Mouse (Mus musculus) MEL-GATA-1-ER (cell line): ENCODE data around the gene Gda.
A peak's percentile ranks its signal among the peaks of the same experiment; 100 is the strongest.

Experiments used
- DNase-seq: peaks from one replicate; pipeline ENCODE4 v3.0.0-alpha.2; 2012; ENCODE audit warnings: low read depth; ENCODE audit errors: extremely low read depth

Gda gene

DNA sequence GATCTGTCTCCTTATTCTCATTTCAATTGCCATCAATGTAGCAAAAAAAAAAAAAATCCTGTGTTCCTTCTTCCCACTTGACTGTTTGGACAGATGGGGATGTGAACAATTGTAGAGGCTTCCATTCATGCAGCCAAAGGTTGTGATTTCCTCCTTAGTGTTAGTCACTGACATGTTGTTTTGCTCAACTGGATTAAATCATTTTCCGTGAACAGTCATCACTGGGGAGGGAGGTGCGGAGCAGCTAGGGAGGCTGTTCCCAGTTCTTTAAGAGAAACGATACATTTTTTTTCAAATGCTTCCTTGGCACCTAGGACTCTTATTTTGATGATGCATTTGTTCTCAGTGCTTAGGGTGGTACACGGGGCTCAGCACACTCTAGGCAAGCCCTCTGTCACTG is 15.8 kb downstream of the Gda start:
- no peak for DNase-seq

DNA sequence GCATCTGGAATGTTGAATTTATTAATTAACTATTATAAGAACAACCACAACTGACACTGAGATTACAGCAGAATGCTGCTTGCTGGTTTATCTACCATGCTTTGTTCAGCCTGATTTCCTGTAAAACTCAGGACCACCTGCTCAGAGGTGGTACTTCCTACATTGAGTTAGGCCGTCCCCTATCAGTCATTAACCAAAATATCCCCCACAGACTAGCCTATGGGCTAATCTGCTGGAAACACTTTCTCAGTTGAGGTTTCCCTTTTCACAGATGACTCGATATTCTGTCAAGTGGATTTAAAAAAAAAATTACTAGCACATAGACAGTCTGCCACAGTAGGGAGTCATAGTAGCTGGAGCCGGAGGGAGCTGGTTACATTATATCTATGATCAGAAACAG is 31.5 kb downstream of the Gda start:
- peak; percentile 80 for DNase-seq

DNA sequence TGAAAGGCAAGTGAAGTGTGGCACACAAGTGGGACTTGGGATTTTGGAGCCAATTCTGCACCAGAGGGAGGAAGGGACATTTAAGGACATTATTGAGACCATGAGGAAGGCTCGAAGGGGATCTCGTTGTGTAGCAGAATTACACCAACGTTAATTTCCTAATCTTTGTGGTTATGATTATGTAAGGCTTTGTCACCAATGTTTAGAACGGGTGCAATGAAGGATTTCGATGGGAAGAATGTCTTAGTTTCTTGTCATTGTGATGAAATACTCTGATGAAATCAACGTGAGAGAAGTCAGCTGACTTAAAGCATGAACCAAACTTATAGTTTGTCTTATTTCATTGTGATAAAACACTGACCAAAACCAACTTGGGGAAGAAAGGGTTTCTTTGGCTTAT is 32.4 kb downstream of the Gda start:
- no peak for DNase-seq

DNA sequence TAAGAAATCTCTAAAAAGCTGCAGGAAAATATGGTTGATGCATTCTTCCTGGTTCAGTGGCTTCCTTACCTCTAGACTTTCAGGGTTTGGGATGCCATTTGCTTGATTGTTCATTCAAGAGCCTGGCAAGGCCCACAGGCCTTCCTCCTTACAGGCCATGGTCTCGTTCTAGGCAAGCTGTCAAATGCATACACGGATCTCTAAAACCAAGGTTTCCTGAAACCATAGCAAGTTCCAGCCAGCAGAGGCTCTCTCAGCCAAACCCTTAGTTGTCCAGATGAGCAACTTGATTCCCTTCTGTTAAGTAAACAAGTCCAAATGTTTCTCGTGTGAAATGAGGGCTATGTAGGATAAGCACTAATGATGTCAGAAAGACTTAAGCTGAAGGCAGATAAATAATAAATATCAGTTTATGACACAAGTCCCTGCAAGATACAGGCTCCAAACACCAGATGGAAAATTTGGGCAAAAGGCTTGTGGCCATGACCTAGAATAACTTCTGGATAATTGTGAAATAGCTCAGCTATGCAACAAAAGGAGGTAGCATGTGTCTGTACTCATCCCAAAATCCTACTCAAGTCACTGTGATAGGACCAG is 34.0 kb downstream of the Gda start:
- no peak for DNase-seq

DNA sequence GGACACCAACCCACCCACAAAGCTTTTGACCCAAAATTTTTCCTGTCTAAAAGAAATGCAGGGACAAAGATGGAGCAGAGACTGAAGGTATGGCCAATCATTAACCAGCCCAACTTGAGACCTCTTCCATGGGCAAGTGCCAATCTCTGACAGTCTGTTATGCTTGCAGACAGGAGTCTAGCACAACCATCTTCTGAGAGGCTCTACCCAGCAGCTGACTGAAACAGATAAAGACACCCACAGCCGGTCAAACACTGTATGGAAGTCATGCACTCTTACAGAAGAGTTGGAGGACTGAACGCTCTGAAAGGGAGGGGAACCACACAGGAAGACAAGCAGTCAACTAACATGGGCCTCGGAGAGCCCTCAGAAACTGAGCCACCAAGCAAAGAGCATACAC is 36.7 kb downstream of the Gda start:
- DNase-seq: peak; percentile 60

DNA sequence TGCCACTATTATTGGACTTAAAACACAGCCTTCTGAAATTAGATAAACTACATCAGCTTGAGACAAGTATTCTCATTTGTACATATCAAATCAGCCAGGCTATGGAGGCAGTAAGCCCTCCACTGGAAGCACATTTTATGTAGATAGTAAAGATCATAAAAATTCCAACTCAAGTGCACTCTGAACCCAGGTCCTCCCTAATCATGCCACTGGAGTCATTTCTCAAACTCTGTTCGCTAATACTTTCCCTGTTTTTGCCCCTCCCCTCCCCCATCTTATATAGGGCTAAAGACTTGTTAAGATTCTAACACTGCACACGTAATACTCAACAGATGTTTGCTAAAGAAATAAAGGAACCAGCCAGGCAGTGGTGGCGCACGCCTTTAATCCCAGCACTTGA is 39.9 kb downstream of the Gda start:
- DNase-seq: no peak

DNA sequence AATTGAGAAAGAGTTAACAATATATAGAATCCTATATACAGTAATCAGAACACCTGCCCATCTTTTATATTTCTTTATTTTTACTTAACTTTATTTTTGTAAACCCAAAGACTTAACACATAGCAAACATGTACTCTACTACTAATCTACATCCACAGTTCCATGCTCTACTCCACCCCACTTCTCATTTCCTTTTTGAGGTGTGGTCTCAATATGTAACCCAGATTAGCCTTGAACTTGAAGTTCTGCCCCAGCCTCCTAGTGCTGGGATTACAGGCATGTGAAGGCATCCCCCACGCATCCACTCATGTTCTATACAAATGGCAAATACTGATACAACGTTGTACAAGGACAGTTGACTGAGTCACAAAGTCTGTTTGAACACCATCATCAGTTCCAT is 40.4 kb downstream of the Gda start:
- no peak for DNase-seq

DNA sequence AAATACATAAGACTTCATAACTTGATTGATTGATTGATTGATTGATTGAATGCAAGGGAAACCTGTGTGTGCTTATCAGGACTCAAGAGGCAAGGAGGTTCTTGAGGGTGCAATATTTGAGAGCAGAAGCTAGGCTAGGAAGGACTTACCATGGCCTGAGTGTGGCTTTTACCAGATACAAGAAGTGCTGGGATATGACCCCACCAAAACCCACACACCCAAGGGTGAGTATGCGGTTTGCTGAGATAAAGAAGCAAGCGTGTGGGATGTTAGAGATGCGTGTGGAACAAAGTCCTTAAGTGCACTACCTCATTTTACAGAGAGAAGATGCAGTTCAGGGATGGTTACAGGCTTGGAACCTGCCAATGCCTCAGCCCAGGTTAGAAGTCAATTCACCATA is 41.0 kb downstream of the Gda start:
- DNase-seq: no peak

DNA sequence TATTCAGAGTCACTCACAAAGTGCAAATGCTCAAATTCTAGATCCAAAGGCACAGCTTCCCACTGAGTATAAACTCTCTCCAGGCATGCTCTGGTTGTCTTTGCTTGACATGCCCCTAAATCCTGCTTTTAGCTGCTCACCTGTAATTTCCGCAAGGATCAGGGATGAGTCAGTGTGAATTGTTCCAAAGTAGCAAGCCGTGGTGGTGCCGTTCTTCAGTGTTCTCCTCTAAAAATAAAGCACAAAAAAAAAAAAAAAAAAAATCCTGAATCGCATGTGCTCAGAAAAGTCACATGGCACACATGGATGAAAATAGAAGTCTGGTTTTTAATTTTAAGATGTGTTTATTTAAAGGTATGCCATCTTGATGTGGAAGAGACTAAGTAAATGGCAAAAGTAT is 47.9 kb downstream of the Gda start:
- no peak for DNase-seq

DNA sequence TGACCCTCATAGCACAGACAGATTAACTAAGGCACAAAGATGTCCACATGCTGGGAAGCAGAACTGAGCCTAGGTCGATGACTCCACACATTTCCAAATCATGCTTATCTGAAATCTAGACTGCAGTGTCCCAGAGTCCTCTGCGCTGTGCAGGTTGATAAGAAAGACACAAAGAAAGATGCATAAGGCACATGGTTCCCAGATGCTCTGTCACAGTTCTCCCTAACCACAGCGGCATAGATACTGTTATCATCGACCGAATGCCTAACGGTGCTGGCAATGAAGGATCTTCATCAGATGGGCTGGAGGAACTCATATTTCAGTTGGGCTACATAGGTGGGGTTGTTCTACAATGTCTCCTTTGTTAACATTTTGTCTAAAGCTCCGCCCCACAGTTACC is 49.5 kb downstream of the Gda start:
- peak; percentile 48 for DNase-seq

DNA sequence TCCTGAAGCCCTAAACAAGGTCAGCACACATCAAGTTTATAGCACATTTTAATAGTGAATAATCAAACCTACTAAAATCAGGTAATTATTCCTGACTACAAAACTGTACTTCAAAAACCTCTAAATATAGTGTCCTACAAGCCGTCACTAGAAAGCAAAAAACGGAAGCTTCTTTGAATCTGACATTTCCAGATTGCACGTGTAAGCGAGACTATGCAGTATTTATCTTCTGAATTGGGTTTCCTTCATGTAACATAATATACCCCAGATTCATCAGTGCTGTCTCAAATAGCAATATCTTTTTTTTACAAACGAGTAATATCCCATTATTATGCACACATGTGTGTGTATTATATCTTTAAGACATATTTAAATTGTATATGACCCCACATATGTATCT is 54.8 kb downstream of the Gda start:
- DNase-seq: no peak

DNA sequence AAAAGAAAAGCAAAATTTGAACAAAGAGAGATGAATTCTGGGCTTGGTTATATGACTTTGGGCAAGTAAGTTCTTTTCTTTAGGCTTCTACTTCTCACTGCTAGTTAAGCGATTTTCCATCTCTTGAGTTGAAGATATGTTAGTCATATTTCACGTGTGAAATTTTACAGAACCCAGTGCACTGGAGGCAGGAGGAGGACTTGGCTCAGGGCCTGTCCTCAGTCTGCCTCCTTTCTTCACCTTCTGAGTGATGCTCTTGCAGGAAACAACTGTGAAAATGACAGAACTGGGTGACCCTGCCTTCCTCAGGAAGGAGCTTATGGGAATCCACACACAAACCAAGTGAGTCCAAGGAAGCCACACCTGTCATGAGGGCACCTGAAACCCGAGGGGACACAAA is 57.9 kb downstream of the Gda start:
- no peak for DNase-seq

DNA sequence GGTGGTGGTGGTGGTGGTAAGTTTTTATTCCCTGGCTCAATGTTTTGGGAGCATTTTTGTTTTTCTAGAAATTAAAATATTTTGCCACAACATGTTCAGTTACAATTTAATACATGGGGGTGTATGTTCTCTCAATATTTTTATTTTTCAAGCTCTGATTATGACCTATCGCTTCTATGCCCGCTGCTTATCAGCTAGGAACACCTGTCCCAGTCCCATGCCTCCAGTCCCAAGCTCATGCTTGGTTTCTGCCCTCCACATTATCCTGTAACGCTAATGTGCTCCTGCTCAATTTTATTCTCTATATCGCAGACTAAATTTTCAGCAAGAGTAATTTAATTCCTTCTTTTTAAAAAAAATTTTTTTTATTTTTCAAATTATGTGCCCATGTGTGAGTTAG is 64.1 kb downstream of the Gda start:
- DNase-seq: no peak

DNA sequence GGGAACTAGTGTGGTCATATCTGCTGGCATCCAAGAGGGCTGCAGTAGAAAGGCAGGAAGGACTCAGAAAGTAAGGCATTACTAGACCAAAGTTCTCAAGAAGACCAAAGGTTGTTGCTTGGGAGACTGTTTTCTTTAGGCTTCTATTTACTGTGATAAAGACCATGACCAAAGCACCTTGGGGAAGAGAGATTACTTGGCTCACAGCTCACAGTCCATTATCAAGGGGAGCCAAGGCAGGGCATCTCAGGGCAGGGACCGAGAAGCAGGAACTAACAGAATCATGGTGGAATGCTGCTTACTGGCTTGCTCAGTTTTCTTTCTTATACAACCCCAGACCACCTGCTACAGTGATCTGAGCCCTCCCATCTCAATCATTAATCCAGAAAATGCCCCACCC is 65.9 kb downstream of the Gda start:
- peak; percentile 80 for DNase-seq

DNA sequence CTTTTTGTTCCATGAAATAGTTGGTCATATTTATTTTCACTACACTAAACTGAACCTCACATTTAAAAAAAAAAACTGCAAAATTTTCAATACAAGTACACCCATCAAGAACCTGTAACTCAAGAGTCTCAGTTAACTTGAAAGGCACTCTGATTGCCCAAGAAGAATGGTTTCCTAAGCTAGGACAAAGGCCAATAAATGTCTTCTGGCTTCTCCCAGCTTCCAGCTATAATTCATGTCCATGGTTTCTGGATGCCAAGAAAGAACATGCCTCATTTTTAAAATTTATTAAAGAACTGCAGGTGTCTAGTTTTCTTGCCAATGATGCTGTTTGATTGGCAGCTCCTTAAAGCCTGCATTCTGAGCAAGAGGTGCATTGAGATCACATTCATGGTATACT is 75.3 kb downstream of the Gda start:
- no peak for DNase-seq

DNA sequence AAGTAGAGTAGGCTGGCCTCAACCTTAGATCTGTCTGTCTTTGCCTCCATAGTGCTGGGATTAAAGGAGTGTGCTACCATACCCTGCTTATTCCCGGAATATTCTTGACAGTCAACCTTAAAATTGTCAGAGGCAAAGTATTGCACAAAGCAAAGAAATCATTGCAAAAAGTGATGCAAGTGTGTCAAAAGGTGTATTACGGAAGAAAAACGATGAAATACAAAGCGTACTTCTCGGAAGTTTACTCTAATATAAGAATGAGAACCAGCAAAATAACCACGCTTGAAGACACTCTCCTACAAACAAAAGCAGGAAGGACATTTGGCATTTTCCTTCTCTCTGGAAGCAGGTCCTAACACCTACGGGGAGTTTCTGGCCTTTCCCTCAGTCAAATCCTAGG is 76.9 kb downstream of the Gda start:
- no peak for DNase-seq

DNA sequence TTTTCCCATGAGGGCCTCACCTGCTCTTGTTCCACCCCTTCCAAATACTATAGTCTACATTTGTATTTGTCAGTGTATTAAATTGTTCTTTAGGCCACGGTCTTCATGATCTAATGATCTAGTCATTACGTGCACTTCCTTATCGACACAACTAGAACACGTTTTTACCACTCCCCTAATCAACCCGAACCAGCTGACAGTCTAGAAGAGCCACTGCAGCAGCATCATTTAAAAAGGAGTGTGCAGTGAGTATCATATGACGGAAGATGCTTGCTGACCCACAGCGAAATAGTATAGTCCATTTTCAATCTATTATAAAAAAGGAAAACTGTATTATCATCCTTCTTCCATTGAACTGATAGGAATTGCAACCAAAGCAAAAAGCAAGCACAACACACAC is 82.3 kb downstream of the Gda start:
- no peak for DNase-seq

DNA sequence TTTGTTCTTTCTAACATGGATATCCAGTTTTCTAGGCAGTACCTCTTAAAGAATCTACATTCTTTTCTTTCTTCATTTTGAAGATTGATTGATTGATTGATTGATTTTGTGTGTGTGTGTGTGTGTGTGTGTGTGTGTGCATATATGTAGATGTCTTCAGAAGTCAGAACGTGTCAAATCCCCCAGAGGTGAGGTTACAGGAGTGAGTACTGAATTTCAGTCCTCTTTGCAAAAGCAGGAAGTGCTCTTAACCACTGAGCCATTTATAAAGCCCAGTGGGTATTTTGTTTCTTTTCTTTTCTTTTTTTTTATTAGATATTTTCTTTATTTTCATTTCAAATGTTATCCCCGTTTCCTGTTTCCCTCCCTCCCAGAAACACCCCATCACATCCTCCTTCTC is 86.4 kb downstream of the Gda start:
- no peak for DNase-seq

DNA sequence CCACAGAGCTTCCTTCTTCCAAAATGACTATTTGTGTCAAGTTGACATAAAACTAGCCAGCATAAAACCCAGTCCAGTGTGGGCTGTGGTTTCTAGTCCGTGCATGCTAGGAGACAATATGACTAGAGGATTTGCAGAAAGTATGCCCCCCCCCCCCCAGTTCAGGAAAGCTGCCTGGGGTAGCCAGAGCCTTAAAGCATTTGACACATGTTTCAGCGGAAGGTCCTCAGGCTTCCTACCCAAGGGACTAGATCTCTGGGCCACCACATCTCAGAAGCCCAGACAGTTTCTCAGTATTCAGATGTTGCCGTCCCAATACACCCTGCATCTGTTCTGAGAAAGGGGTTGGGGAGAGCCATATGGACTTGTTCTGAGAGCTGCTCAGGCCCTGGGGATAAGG is 89.0 kb downstream of the Gda start:
- no peak for DNase-seq

DNA sequence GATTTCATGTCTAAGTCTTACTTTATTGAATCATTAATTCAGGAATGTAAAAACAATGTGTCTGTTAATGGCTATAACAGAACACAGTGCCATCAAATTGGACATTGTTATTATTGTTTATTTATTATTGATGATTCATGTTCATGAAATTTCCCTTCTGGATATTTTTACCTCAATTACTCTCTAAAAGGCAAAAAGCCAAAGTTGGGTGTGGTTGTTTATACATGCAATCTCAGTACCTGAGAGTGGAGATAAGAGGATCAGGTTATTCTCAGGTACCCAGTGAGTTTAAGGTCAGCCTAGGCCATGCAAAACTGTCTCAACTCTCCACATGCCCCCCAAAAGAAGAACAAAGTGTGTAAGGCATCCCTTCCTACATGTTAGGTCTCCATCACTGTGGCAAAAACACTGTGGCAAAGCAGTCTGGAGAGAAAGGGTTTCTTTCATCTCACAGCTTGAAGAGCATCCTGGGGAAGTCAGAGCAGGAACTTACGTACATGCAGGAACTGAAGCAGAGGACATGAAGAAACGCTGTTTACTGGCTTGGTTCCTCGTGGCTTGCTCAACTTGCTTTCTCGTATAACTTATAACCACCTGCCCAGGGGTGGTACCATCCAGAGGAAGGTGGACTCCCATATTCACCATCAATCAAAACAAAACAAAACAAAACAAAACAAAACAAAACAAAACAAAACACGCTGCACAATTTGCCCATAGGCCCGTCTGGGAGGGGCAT is 89.6 kb downstream of the Gda start:
- no peak for DNase-seq

DNA sequence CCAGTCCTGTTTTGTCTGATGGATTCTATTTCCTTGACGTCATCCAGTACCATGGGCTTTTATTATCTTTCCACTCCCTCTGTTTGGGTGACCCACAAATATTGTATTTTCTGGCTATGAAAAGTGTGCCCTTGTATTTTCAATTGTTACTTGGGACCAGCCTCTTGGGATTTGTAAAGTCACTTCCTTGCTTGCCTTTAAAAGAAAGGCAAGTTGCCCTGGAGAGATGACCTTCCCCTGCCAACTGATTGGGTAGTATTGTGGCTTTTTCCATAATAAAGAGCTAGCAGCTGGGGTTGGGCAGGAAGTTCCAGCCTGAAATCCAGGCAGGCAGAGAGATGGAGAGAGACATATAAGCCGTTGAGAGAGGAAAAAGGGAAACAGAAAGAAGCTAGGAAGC is 91.5 kb downstream of the Gda start:
- no peak for DNase-seq

DNA sequence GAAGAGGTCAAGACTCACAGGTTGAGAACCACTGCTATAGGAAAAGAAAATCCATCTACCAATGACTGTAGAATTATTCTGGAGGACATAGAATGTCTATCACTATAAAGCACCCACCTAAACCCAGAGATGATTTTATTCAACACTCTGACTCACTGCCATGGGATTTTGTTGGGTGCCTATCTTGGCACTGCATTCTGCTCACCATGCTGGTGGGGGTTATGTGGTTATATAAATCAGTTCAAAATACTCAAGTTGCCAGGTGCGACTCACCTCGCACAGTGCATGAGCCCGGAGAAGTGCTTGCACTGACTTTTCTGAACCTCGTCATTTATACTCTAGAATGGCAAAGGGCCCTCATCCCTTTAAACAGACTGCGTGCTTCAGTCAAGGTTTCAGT is 94.0 kb downstream of the Gda start:
- no peak for DNase-seq

DNA sequence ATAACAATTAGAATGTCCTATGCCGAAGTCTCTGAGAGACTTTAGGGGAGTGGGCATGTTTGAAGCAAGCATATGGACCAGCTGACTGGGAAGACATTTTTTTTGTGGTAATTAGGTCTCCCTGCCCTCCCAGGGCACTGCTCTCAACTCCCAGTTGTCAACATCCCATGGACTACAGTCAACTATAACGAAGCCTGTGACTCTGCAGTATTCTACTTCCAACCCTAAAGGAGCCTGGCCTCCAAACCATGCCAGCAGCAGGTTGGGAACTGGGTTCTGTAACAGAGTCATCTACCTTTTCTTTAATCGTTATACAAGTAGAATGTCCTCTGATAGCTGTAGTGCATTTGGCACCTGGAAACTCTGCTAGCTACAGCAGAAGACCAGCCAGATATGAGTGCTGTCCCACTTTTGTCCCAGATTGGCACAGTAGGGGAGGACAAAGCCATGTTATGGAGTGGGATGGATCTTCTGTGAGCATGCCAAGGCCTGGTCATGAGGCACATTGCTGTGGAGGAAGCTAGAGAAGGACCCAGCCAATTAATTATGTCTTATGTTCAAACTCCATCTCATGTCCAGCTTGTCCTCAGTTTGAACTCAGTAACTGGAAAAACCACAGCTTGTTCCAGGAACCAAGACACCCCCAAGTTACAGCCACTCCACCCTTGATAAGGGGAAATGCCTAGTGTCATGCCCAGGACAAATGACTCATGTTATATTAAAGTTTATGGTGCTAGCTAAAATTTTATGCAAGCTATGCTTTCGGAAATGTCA is 96.6 kb downstream of the Gda start:
- peak; percentile 94 for DNase-seq
